ENCODE assay signal across 9 mouse cellular contexts in the genomic region with DNA sequence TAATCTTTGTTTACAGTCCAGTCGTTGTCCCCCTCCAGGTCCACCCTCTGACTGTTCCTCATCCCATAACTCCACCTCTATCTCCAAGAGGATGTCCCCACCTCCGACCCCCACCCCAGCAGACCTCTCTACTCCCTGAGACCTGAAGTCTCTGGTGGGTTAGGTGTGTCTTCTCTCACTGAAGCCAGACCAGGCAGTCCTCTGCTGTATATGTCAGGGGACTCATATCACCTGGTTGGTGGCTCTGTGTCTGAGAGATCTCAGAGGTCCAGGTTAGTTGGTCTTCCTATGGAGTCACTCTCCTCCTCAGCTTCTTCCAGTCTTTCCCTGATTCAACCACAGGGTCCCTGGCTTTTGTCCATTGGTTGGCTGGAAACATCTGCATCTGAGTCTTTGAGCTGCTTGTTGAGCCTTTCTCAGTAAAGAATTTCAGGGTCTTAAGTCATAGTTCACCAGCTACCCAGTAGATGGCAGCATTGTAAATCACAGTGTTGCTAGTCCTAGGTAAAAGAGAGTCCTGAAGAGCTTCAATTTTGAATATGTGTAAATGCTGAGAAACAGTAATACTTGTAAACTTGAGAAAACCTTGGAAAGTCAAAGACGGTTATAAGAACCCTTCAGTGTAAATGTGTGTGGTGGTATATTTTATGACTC.
DNase-seq lines count a peak whose midpoint lies in the region; ATAC-seq lines count a peak whose summit lies in the region.
"Had no signal": no experiment of that assay in that cellular context is flagged by ENCODE, and none has a peak within 500 bp of the region (broad histone marks: within the 10 kb centered on the region; RNA-seq: fewer than 3 reads in every experiment).

No protein-coding gene starts in this region.

- H3K4me1 ChIP-seq in forebrain, embryonic 12.5 days, result peaks cover 2% of the 10 kb centered on the region; the same call in 1 of the 2 replicates
- H3K4me1 ChIP-seq in forebrain, embryonic 13.5 days, result peaks cover 7% of the 10 kb centered on the region
- H3K4me1 ChIP-seq in neural tube, embryonic 11.5 days (ENCODE audit: control insufficient read depth, insufficient read depth, low read length), result no peaks in the 10 kb centered on the region
- peaks cover 2% of the 10 kb centered on the region; the same call in 1 of the 2 replicates for H3K4me1 ChIP-seq in neural tube, embryonic 15.5 days
- no peaks in the 10 kb centered on the region for H3K4me1 ChIP-seq in midbrain, embryonic 15.5 days
- H3K4me1 ChIP-seq: heart, embryonic 13.5 days had no signal

- no peaks in the 10 kb centered on the region for H3K36me3 ChIP-seq in forebrain, embryonic 12.5 days (replicated peaks)
- no peaks in the 10 kb centered on the region for H3K36me3 ChIP-seq in forebrain, embryonic 13.5 days (ENCODE audit: poor library complexity, severe bottlenecking)
- no peaks in the 10 kb centered on the region for H3K36me3 ChIP-seq in neural tube, embryonic 11.5 days (ENCODE audit: control insufficient read depth, insufficient read depth, low read length)
- H3K36me3 ChIP-seq in neural tube, embryonic 15.5 days, result no peaks in the 10 kb centered on the region
- H3K36me3 ChIP-seq in midbrain, embryonic 15.5 days (replicated peaks), result no peaks in the 10 kb centered on the region
- H3K36me3 ChIP-seq: heart, embryonic 13.5 days had no signal

- WGBS in forebrain, embryonic 12.5 days, result 72% methylated on average over 3 of the region's 3 CpGs
- 83% methylated on average over 3 of the region's 3 CpGs for WGBS in forebrain, embryonic 13.5 days
- 74% methylated on average over 3 of the region's 3 CpGs for WGBS in neural tube, embryonic 11.5 days
- WGBS in neural tube, embryonic 15.5 days, result 81% methylated on average over 3 of the region's 3 CpGs
- 82% methylated on average over 3 of the region's 3 CpGs for WGBS in midbrain, embryonic 15.5 days

- H3K4me3 ChIP-seq in forebrain, embryonic 12.5 days (replicated peaks), result no peak overlapping the region
- H3K4me3 ChIP-seq in forebrain, embryonic 13.5 days, result no peak overlapping the region
- no peak overlapping the region for H3K4me3 ChIP-seq in neural tube, embryonic 11.5 days (ENCODE audit: low read depth, low read length)
- H3K4me3 ChIP-seq in neural tube, embryonic 15.5 days (replicated peaks), result no peak overlapping the region
- H3K4me3 ChIP-seq in midbrain, embryonic 15.5 days, result no peak overlapping the region
- H3K4me3 ChIP-seq: heart, embryonic 13.5 days had no signal

- ATAC-seq in forebrain, embryonic 12.5 days (ENCODE audit: low FRiP score), result 0 out of 2 replicates have a peak, but pooled peaks have one; percentile 51
- ATAC-seq in forebrain, embryonic 13.5 days, result no peak
- ATAC-seq in neural tube, embryonic 11.5 days (ENCODE audit: insufficient read depth, low FRiP score, low TSS enrichment), result no peak
- no peak for ATAC-seq in neural tube, embryonic 15.5 days (ENCODE audit: low FRiP score)
- ATAC-seq in midbrain, embryonic 15.5 days (replicated peaks), result peak; percentile 54
- ATAC-seq in erythroblast, adult 5-6 weeks (replicated peaks; ENCODE audit: low FRiP score, poor library complexity, severe bottlenecking), result no peak

- no peak overlapping the region for H3K4me2 ChIP-seq in forebrain, embryonic 12.5 days
- no peak overlapping the region for H3K4me2 ChIP-seq in forebrain, embryonic 13.5 days
- no peak overlapping the region for H3K4me2 ChIP-seq in neural tube, embryonic 11.5 days (ENCODE audit: low read depth)
- H3K4me2 ChIP-seq in neural tube, embryonic 15.5 days, result no peak overlapping the region
- no peak overlapping the region for H3K4me2 ChIP-seq in midbrain, embryonic 15.5 days
- H3K4me2 ChIP-seq: heart, embryonic 13.5 days had no signal

- no peak overlapping the region for H3K27ac ChIP-seq in forebrain, embryonic 12.5 days
- no peak overlapping the region for H3K27ac ChIP-seq in forebrain, embryonic 13.5 days
- H3K27ac ChIP-seq in neural tube, embryonic 11.5 days (ENCODE audit: low read depth, low read length), result no peak overlapping the region
- no peak overlapping the region for H3K27ac ChIP-seq in neural tube, embryonic 15.5 days (replicated peaks)
- no peak overlapping the region for H3K27ac ChIP-seq in midbrain, embryonic 15.5 days
- H3K27ac ChIP-seq: heart, embryonic 13.5 days had no signal

- H3K9me3 ChIP-seq in forebrain, embryonic 12.5 days, result no peaks in the 10 kb centered on the region
- no peaks in the 10 kb centered on the region for H3K9me3 ChIP-seq in forebrain, embryonic 13.5 days (replicated peaks)
- H3K9me3 ChIP-seq in neural tube, embryonic 11.5 days (ENCODE audit: control insufficient read depth, low read length), result no peaks in the 10 kb centered on the region
- no peaks in the 10 kb centered on the region for H3K9me3 ChIP-seq in neural tube, embryonic 15.5 days (replicated peaks)
- H3K9me3 ChIP-seq in midbrain, embryonic 15.5 days, result no peaks in the 10 kb centered on the region
- H3K9me3 ChIP-seq: heart, embryonic 13.5 days had no signal

- no peak overlapping the region for H3K9ac ChIP-seq in forebrain, embryonic 12.5 days
- no peak overlapping the region for H3K9ac ChIP-seq in forebrain, embryonic 13.5 days
- H3K9ac ChIP-seq in neural tube, embryonic 11.5 days (ENCODE audit: low read length), result no peak overlapping the region
- no peak overlapping the region for H3K9ac ChIP-seq in neural tube, embryonic 15.5 days (replicated peaks)
- no peak overlapping the region for H3K9ac ChIP-seq in midbrain, embryonic 15.5 days
- H3K9ac ChIP-seq: heart, embryonic 13.5 days had no signal

- H3K27me3 ChIP-seq in forebrain, embryonic 12.5 days, result no peaks in the 10 kb centered on the region
- H3K27me3 ChIP-seq in forebrain, embryonic 13.5 days, result no peaks in the 10 kb centered on the region
- no peaks in the 10 kb centered on the region for H3K27me3 ChIP-seq in neural tube, embryonic 11.5 days (ENCODE audit: control insufficient read depth, insufficient read depth, low read length)
- H3K27me3 ChIP-seq in neural tube, embryonic 15.5 days (replicated peaks), result no peaks in the 10 kb centered on the region
- no peaks in the 10 kb centered on the region for H3K27me3 ChIP-seq in midbrain, embryonic 15.5 days (replicated peaks)
- H3K27me3 ChIP-seq: heart, embryonic 13.5 days had no signal

- peak; percentile 37 for DNase-seq in neural tube, embryonic 11.5 days (ENCODE audit: low spot score)
- DNase-seq in hindlimb bud, embryonic 11.5 days (ENCODE audit: extremely low spot score, low read depth, low spot score), result peak; percentile 31
- DNase-seq in gastrocnemius, postnatal 25 days, result no peak

Comparison
In these comparisons a context has a peak if more than half of its experiments do, and no peak if none do; other contexts are left out.
1. ATAC-seq: peak in forebrain, embryonic 12.5 days (single experiment) and midbrain, embryonic 15.5 days (single experiment); none in forebrain, embryonic 13.5 days (single experiment), neural tube, embryonic 11.5 days (single experiment), neural tube, embryonic 15.5 days (single experiment) and erythroblast, adult 5-6 weeks (single experiment).